8 mouse cellular contexts compared by ENCODE assay signal in the genomic region with DNA sequence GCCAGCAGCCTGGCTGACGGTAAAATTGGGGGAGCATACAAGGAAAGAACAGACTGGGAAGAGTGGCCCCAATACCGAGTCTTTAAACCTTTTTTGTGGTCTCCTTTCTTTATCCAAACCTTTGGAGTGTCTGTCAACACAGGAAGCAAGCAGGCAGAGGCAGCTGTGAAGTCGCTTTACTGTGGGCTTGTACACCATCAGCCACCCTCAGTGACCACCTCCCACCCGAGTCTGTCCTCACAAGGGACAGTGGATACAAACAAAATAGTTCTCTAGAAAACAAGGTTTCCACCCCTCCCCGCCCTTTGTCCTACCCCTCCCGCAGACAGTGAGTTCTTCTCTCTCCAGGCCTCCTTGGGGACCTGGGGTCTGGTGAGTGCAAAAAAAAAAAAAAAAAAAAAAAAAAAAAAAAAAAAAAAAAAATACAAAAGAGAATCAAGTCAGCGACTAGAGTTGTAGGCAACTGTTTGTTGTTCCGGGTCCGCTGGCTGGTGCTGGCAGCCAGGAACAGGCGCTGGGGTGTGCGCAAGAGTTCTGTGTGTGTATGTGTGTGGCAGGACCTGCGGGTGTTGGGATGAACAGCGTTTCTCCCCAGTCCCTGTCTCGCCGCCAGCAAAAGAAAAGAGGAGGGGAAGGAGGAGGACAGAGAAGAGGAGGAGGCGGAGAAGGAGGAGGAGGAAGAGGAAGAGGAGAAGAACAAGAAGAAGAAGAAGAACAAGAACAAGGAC. TPM values are rescaled to one million over a fixed set of nuclear protein-coding genes. Genes with fewer than 3 reads are reported as not detected.
DNase-seq lines count a peak whose midpoint lies in the region; ATAC-seq and TF ChIP-seq lines count a peak whose summit lies in the region.

No protein-coding gene starts in this region.

- no peaks in the 10 kb centered on the region for H3K36me3 ChIP-seq in heart, embryonic 12.5 days
- no peaks in the 10 kb centered on the region for H3K36me3 ChIP-seq in forebrain, postnatal 0 days (ENCODE audit: insufficient read depth)

- H3K4me3 ChIP-seq in heart, embryonic 12.5 days, result peak overlapping the region; percentile 56
- H3K4me3 ChIP-seq in bone marrow, adult 2 months (replicated peaks; ENCODE audit: control insufficient read depth, low read depth, low read length), result peak overlapping the region; percentile 55
- H3K4me3 ChIP-seq in forebrain, postnatal 0 days (ENCODE audit: low read depth, low read length), result peak overlapping the region; percentile 46

- no peak overlapping the region for H3K27ac ChIP-seq in heart, embryonic 12.5 days (ENCODE audit: poor library complexity, severe bottlenecking)
- peak overlapping the region; percentile 91 for H3K27ac ChIP-seq in bone marrow, adult 2 months (ENCODE audit: control insufficient read depth, insufficient read depth, low read depth, low read length, poor library complexity)
- H3K27ac ChIP-seq in forebrain, postnatal 0 days (ENCODE audit: low read depth, low read length), result no peak overlapping the region

- H3K4me2 ChIP-seq in heart, embryonic 12.5 days, result peak overlapping the region; percentile 98
- peak overlapping the region; percentile 92 for H3K4me2 ChIP-seq in forebrain, postnatal 0 days (ENCODE audit: low read depth)

- peak overlapping the region; percentile 66; the same call in 1 of the 2 replicates for H3K9ac ChIP-seq in heart, embryonic 12.5 days
- H3K9ac ChIP-seq in forebrain, postnatal 0 days, result no peak overlapping the region; the same call in 1 of the 2 replicates

- no peak for DNase-seq in heart, postnatal 10 days
- no peak for DNase-seq in forebrain, postnatal 0 days
- DNase-seq in lung, postnatal 10 days, result peak; percentile 42
- no peak for DNase-seq in adipocyte (ENCODE audit: low spot score)
- no peak for DNase-seq in frontal cortex, postnatal 25 days (ENCODE audit: low spot score in 2 of 2)
- no peak for DNase-seq in thymus, postnatal 0 days (ENCODE audit: low spot score)

- no peaks in the 10 kb centered on the region for H3K9me3 ChIP-seq in heart, embryonic 12.5 days (replicated peaks)
- H3K9me3 ChIP-seq in forebrain, postnatal 0 days (ENCODE audit: low read length), result no peaks in the 10 kb centered on the region

- peaks cover 27% of the 10 kb centered on the region for H3K4me1 ChIP-seq in heart, embryonic 12.5 days (replicated peaks)
- H3K4me1 ChIP-seq in bone marrow, adult 2 months (ENCODE audit: control insufficient read depth, insufficient read depth, low read length), result peaks cover 5% of the 10 kb centered on the region; the same call in 1 of the 2 replicates
- no peaks in the 10 kb centered on the region for H3K4me1 ChIP-seq in forebrain, postnatal 0 days (ENCODE audit: insufficient read depth)

- ATAC-seq in heart, embryonic 12.5 days (ENCODE audit: insufficient number of reproducible peaks, low FRiP score), result no peak
- peak; percentile 23; the same call in 1 of the 2 replicates for ATAC-seq in forebrain, postnatal 0 days

- intact Hi-C loops in heart, postnatal 10 days (cut with DNase I), result no loop called here

- TF ChIP-seq CTCF in bone marrow, adult 2 months (IDR thresholded peaks at IDR 0.05; ENCODE audit: control insufficient read depth, insufficient read depth, low read length), result no peak
- TF ChIP-seq CTCF in forebrain, postnatal 0 days (IDR thresholded peaks at IDR 0.05; ENCODE audit: low read depth), result no peak

- TF ChIP-seq POLR2A in bone marrow, adult 2 months (IDR thresholded peaks at IDR 0.05; ENCODE audit: borderline replicate concordance, control insufficient read depth, low read depth, low read length), result no peak

- H3K27me3 ChIP-seq in heart, embryonic 12.5 days (replicated peaks), result peaks cover 42% of the 10 kb centered on the region
- H3K27me3 ChIP-seq in forebrain, postnatal 0 days (ENCODE audit: insufficient read depth, low read length), result no peaks in the 10 kb centered on the region

- 20% methylated on average over 16 of the region's 16 CpGs for WGBS in heart, embryonic 12.5 days
- 23% methylated on average over 16 of the region's 16 CpGs for WGBS in bone marrow, adult 2 months
- 15% methylated on average over 16 of the region's 16 CpGs for WGBS in forebrain, postnatal 0 days

RNA-seq across cellular contexts. Expression of gene Ntng2, which starts 58.8 kb away (rescaled TPM):
- polyA plus RNA-seq in heart, embryonic 12.5 days (2016; fragmentation: Nextera tagmentation; extraction: Ambion mirVana), result 0.26 and 0.33 TPM in 2 replicates
- total RNA-seq in heart, postnatal 10 days (2021), result 1 to 10 TPM; 3.0 to 3.4 TPM
- 12.3 and 30.8 TPM in 2 replicates for polyA plus RNA-seq in bone marrow, adult 2 months (2011; ENCODE audit: insufficient read depth, insufficient read length, low replicate concordance, missing spikeins)
- total RNA-seq in forebrain, postnatal 0 days (2014; rRNA removed), result 33.0 and 33.6 TPM in 2 replicates
- 8.0 and 8.6 TPM in 2 replicates for polyA plus RNA-seq in forebrain, postnatal 0 days (2015; fragmentation: Nextera tagmentation; extraction: Ambion mirVana)
- 0.18 and 0.28 TPM in 2 replicates for polyA plus RNA-seq in thymus, postnatal 0 days (2015; fragmentation: Nextera tagmentation; extraction: Ambion mirVana)
